Mouse (Mus musculus) frontal cortex, postnatal 36 days (tissue): ENCODE data around the gene Rap1b.

Experiments used
- DNase-seq, 2 experiments: peaks; one replicate each; pipeline ENCODE4 v3.0.0; 2022; ENCODE audit warnings: low spot score in 2 of 2

Gene Rap1b

DNA sequence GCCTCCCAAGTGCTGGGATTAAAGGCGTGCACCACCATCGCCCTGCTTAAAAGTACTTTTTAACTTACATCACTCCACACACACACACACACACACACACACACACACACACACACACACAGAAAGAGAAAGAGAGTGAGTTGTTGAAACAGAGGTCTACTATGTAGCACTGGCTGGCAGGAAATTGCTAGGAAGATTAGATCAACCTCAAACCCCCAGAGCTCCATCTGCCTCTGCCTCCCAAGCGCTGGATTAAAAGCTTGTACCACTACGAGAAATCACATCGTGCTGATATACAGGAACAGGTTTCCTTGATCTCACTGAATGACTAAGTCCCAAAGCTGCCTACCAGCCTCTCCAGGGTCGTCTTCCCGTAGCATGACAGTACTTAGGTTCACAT lies 61.2 kb downstream of the Rap1b start:
- DNase-seq = no peak

DNA sequence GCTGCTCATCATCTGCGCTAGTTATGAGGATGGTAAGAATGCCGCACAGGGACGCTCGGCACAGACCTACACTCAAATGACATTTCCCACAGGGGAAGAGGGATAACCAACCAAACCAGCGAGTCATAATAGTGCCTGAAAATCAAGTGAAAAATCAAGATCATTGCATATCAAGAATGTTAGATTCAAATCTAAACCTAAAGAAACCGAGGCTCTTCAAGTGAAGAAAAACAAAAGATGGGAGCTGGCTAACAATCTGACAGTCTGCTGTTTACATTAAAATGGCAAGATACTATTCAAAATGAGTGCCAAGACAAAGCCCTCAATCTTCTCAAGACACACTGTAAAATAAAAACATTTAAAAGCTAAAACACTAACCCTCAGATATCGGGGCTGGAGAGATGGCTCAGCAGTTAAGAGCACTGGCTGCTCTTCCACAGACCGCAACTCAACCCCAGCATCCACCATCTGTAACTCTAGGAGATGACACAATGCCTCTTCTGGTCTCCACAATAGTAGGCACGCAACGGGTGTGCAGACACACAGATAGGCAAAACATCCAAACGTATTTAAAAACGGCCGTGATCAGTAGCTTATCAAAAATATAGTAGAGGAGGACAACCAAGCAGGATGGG lies 61.9 kb downstream of the Rap1b start:
- no peak for DNase-seq

- DNase-seq = no peak
Observed at GRCm38 (mm10) chr10:117782491-117783260, 63.2 kb downstream of the Rap1b start.

- no peak for DNase-seq
Observed at GRCm38 (mm10) chr10:117782056-117782455, 63.8 kb downstream of the Rap1b start.

DNA sequence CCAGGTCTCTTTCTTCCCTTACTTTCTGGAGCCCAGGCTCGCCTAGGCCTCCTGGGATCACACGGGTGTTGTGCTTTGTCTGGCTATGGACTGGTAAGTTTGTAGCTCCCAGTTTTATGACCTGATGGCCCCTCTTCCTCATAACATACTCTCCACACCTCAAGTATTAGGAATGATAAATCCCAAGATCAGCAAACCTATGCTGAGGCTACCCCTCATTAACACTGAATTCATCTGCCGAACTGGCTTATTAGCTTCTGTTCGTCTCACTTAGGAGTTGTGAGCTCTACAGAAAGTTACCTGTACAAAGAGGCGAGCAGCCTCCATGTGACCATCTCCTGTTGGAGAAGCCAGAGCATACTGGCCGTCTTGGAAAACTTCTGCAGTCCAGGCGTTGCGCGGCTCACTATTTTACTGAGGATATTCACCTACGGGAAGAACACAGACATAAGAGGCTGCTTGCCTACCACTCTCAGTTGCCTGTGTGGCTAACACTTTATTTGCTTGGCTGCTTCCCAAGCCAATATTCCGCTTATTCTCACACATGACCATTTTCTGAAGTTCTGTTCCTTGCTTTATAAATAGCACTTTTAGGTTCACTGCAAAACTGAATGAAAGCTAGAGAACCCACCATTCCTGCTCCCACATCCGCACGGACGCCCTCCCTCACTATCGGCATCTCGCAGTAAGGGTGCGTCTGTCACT lies 64.7 kb downstream of the Rap1b start:
- no peak for DNase-seq

DNA sequence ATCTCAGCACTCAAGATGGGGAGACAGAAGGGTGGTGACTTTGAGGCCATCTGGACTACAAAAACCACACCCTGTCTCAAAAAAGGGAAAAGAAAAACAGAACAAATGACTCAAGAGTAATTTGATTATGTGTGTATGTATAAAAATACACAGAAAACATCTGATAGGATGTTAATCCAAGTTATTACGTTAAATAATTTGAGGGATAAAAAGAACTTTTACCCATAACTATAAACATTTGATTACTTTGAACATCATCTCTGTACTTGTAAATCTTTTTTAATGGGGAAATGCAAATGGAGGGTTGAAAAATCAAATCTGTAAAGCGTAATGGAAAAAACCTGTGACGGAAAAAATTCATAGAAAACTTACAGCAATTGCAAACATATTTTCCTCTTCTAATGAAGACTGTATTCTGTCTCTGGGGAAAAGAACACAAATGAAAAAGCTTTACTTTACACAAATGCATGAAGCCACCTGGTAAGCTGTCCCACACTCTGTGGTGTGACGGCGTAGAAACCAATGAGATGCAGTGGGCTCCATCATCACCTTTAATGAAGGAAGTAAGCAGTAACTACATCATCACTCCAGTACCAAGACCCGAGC lies 65.4 kb downstream of the Rap1b start:
- no peak for DNase-seq

GRCm38 (mm10) chr10:117779581-117780305 lies 66.1 kb downstream of the Rap1b start:
- DNase-seq = no peak

GRCm38 (mm10) chr10:117778951-117779350 lies 66.9 kb downstream of the Rap1b start:
- no peak for DNase-seq

DNA sequence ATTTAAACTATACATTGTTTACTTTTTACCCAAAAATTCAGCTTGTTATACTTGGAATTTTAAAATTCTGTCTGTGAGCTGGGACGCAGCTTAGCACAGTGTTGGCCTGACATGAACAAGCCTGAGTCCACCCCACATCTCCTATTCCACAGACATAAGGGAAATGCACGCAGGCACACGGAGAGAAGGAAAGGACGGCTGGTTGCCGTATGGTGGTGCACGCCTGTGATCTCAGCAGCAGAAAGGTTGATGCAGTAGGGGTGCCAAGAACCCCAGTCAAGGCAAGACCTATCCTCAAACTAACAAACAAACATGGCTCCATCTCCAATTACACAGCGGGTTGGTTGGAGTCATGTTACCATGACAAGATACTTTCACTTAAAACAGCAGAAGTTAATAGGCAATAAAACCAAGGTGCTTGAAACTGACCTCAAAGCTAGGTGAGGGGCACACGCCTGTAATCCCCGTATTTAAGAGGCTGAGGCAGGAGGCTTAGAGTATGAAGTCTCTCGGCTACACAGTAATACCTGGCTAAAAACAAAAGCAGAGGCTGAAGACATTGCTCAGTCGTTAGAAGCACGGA lies 67.4 kb downstream of the Rap1b start:
- DNase-seq = no peak

- DNase-seq = no peak
Observed at GRCm38 (mm10) chr10:117777501-117778327, 68.1 kb downstream of the Rap1b start.

- DNase-seq = no peak
Observed at GRCm38 (mm10) chr10:117777103-117777470, 68.7 kb downstream of the Rap1b start.

DNA sequence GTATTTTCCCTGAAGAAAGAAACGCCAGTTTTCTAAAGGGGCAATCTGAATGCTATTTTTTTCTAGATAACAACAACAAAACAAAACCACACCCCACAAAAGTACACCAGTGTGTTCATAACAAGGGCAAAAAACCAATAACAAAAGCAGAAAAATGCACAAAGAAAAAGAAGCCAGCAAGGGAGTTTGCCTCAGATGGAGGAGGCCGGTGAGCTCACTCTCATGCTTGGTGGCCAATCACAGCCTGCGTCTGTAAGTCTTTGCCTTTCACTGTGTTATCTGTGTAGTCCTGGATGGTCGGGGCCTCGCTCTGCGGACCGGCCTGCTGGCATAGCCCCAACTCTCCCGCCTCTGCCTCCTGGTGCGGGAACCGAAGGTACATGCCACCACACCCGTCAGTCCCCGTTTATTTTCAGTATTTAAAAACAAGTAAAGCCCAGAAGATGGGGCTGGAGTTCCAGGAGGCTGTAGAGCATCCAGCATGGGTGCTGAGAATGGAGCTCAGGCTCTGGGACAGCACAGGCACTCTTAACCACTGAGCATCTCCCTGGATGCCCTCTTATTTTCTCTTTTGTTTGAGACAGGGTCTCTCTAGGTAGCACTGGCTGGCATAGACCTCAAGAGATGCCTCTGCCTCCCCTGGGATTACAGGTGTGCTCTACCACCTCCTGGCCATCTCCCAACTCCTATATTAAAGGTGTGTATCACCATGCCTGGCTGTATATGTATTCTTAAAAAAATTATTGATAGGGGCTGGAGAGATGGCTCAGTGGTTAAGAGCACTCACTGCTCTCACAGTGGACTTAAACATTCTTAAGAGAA lies 69.3 kb downstream of the Rap1b start:
- DNase-seq = no peak

DNA sequence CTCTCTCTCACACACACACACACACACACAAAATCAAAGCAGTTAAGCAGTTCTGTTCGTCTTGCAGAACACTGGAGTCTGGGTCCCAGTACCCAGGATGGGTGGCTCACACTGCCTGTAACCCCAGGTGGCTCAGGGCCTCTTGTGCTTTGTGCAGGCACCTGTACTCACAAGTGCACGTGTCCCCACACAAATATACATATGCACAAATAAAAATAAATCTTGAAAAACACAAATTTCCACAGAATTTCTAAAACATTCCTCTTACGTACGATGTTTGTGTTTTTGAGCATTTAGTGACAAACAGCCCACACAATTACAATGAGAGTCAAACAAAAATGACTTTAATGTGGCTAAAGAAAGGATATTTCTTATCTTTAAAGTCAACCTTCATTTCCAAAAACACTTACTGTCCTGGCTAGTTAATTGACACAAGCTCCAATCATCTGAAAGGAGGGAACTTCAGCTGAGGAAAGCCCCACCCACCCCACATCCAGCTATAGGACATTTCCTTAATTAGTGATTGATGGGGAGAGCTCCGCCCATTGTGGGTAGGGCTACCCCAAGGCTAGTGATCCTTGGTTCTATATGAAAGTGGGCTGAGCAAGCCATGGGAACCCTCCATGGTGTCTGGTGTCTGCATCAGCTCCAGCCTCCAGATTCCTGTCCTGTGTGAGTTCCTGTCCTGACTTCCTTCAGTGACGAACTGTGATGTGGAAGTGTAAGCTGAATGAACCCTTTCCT lies 70.3 kb downstream of the Rap1b start:
- DNase-seq = no peak

DNA sequence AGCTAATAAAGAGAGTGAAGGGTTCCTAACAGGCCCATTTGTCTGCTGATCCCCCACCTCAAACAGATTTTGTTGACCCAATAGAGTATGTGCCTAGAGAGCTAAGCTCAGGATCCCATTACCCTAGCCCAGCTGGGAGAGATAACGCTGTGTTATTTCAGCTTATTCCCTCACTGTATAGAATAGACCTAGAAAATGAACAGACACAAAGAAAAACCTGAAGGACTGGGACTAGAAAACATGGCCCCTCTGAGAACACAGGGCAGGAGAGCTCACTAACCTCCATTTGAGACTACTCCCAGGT lies 71.1 kb downstream of the Rap1b start:
- DNase-seq = no peak

- no peak for DNase-seq
Observed at GRCm38 (mm10) chr10:117774011-117774816, 71.6 kb downstream of the Rap1b start.

DNA sequence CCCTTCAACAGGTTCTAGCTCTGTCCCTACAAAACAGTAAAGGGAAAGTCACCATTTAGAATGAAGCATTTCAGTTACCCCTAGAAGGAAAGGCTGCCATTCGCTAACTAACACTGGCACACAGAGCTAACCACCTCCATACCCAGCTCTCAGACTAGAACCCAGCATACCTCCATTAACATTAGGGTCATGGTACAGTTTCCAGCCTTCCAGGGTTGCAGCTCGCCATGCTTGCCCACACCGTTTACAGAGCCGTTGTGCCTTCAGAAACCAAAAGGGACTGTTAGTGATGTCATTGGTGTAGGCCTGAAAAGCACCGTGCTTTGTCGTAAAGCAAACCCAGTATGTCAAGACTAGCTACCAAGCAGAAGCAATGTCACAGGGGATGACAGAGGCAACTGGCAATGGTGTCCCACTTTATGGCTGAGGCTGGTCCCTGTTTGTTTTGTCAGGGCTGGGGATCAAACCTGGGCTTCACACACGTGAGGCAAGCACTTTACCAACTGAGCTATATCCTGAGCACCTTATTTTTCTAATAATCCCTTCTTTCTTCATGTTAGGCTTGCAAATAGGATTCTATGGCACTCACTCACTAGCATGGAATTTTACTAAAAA lies 72.6 kb downstream of the Rap1b start:
- DNase-seq = no peak

DNA sequence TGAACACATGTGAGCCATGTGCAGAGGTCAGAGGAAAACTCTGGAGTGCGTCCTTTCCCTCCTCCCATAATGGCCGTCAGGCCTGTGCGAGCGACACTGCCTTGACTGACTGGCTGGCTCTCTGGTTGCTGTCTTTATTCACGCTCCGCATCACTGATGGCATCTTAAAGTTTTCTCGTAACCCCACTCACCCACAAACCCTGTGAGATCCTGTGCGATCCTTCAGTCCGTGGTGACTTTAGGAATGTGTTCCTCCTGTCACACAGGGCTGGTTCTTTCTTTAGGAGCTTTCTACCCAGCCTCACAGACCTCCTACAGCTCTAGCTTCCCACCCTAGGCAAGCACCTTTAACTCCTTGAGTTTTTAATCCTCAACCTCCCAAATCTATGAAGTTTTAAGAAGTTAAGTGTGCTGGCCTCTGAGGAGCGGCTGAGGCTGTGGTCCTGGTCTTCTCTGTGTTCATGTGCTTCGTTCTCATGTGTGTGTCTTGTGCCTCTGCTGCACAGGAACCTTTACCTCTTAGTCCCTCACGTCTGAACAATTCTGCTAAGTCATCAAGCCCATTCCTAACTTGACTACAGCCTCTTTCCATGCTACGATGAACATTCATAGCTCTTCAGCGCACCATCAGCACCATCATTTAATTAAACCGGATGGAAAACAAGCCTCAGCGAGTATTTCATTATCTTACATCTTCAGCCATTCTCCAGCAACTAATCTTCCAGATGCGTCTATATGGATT lies 73.3 kb downstream of the Rap1b start:
- DNase-seq = no peak
